Mouse (Mus musculus): ENCODE data around the gene Hectd4. TPM values are rescaled to one million over a fixed set of nuclear protein-coding genes. Genes with fewer than 3 reads are reported as not detected.

Hectd4 gene
- total RNA-seq, 1 experiment from 2014 or later = 13.5 TPM

DNA sequence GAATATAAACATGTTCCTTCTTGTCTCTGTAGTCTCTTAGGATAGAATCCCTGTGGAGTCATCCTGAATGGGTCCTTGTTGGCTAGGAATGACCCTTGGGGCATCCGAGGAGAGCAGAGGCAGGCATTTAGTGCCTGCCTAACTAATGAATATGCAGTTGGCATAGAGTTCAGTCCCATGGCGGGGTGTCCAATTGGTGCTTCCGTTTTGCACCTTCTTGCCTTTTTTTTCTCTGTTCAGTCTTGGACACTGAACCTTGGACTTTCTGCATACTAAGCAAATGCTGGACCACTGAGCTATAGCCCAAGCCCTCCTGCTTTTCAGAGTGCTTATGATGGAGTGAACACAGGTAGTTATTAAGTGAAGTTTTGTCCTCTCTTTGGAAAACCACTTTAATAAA is 87.6 kb downstream of the Hectd4 start:
- ATAC-seq (replicated peaks in 1 of 2; ENCODE audit: insufficient read depth in 1 of 2, low FRiP score in 2 of 2, low TSS enrichment in 1 of 2, low read depth in 1 of 2, poor library complexity in 2 of 2, severe bottlenecking in 2 of 2) = no peak

DNA sequence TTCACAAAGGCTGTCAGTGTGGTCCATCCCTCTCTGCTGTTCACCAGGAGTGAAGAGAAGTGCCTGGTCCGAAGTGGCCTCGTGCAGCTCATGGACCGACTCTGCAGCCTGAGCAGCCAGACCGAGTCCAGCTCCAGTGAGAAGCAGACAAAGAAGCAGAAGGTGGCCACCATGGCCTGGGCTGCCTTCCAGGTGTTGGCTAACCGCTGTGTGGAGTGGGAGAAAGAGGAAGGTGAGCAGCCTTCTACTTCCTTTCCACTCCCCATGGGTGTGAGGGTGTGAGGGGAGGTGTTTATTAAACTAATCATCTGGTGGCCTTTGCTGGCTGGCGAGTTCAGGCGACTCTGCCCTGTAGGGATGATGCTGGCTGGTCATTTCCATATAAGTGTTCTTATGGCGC is 91.6 kb downstream of the Hectd4 start:
- ATAC-seq (replicated peaks in 1 of 2; ENCODE audit: insufficient read depth in 1 of 2, low FRiP score in 2 of 2, low TSS enrichment in 1 of 2, low read depth in 1 of 2, poor library complexity in 2 of 2, severe bottlenecking in 2 of 2) = peak; percentile 78 to 79; a peak in 3 of 4 replicates

DNA sequence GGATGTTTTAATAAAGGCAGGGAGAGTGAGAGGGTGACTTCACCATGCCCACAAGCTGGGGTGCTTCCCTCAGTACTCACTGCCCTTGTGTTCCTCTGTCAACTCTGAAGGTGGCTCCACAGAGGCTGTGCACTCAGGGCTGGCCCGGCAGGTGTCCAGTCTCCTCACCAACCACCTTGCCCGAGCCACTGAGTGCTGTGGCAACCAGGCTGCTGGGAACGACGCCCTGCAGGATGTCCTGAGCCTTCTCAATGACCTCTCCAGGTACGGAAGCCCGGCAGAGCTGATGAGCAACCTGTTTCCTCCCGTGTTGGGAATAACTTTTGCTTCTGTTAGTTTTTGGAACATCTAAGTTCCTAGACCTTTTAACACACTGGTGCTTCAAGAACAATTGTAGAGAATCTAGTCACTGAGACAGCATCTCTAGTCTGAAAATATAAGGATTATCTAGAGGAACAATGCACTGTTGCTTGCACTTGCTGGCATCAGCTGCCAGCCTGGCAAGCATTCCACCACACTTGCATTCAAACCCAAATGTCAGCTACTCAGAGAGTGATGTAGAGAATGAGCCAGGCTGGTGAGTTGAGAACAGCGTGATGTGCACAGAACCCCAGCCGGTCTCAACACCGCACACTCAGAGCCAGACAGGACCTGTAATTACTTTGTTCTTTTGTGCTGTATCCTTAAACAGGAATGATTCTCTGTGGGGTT is 93.9 kb downstream of the Hectd4 start:
- no peak for ATAC-seq (replicated peaks in 1 of 2; ENCODE audit: insufficient read depth in 1 of 2, low FRiP score in 2 of 2, low TSS enrichment in 1 of 2, low read depth in 1 of 2, poor library complexity in 2 of 2, severe bottlenecking in 2 of 2)

DNA sequence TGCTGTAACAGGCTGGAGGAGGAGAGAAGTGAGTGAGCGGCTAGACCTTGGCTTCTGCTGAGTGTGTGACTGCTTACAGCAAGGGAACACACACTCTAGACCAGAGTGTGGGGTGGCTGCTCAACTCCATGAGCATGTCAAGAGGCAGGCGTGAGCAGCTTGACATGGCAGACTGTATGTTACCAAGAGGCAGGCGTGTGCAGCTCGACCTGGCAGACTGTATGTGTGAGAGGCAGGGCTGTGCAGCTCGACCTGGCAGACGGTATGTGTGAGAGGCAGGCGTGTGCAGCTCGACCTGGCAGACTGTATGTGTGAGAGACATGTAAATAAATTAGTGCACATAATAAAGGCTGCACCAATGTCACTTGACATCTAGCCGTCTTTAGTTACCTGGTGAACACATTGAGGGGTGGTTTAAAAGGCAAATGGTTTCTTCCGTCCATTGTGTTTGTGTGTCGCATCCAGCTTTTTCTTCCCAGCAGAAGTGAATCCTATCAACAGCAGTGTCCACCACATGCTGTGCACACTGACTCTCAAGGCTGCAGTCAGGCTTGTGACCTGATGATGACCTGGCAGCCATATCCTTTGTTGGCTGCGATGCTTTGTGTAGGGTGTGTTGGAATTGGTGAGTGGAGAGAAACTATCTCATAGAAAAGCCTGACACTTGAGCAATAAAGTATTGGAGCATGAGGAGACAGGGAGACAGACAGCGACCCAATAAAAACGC is 106.2 kb downstream of the Hectd4 start:
- ATAC-seq (replicated peaks in 1 of 2; ENCODE audit: insufficient read depth in 1 of 2, low FRiP score in 2 of 2, low TSS enrichment in 1 of 2, low read depth in 1 of 2, poor library complexity in 2 of 2, severe bottlenecking in 2 of 2) = no peak

DNA sequence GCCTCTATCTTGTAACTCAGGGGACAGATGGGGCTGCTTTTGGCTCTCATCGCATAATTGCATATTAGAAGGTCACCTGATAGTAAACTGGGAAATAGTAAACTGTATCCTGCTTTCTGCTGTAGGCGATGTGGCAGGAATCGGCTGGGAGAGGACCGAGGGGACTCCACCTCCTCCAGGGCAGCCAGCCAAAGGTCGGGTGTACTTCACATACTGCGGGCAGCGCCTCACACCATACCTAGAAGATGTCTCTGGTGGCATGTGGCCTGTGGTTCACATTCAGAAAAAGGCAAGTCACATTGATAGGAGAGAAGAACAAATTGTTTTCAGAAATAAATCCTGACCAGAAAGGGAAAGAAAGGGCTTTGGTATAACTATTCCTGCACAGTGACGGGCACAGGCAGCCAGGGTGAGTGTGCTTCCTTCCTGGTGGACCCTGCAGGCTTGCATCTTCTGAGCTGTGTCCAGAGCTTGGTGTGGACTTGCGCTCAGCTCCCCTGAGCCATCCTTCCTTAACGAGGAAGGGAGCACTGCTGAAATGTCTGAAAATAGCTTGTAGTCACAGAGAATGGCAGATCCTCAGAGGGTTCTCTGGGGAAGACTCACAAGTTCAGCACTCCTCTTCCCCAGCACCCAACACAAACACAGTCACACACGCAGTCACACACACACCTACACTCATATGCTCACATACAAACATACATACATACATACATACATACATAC is 109.5 kb downstream of the Hectd4 start:
- ATAC-seq (replicated peaks in 1 of 2; ENCODE audit: insufficient read depth in 1 of 2, low FRiP score in 2 of 2, low TSS enrichment in 1 of 2, low read depth in 1 of 2, poor library complexity in 2 of 2, severe bottlenecking in 2 of 2) = no peak

DNA sequence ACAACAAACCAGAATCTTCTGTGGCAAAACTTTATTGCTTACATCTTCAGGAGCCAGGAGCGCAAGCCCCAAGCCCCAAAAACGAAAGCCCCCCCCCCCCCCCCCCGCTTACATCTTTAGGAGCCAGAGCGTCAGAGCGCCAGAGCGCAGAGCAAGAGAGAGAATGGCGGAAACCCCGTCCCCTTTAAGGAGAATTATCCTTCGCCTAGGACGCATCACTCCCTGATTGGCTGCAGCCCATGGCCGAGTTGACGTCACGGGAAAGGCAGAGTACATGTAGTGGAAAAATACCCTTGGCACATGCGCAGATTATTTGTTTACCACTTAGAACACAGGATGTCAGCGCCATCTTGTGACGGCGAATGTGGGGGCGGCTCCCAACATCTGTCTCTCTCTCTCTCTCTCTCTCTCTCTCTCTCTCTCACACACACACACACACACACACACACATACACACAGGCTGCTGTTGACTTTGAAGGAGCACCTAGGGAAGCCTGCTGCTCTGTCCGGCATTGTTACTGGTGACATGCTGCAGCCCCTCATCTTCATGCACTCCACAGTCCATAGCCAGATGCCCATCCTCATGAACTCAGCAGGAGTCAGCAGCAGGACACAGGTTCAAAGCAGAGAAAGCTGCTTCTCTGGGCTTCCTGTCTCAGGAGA is 110.3 kb downstream of the Hectd4 start:
- peak in 1 of 2 experiments; percentile 29; a peak in 1 of 4 replicates for ATAC-seq (replicated peaks in 1 of 2; ENCODE audit: insufficient read depth in 1 of 2, low FRiP score in 2 of 2, low TSS enrichment in 1 of 2, low read depth in 1 of 2, poor library complexity in 2 of 2, severe bottlenecking in 2 of 2)

DNA sequence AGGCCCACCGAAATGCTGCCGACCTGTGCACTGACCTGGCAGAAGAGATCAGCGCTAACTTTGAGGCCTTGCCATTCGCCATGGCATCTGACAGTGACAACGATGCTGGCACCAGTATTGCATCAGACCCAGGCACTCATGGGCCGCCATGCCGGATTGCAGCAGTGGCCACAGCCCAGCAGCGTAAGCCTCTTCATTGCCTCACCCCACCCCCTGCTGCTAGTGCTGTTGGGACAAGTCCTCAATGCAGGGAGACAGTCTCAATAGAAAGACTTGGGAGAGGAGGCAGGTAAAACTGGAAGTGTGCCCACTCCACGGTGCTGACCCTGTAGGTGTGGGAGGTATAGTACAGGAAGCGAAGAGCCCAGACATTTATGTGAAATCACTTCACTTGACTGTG is 111.7 kb downstream of the Hectd4 start:
- ATAC-seq (replicated peaks in 1 of 2; ENCODE audit: insufficient read depth in 1 of 2, low FRiP score in 2 of 2, low TSS enrichment in 1 of 2, low read depth in 1 of 2, poor library complexity in 2 of 2, severe bottlenecking in 2 of 2) = no peak

DNA sequence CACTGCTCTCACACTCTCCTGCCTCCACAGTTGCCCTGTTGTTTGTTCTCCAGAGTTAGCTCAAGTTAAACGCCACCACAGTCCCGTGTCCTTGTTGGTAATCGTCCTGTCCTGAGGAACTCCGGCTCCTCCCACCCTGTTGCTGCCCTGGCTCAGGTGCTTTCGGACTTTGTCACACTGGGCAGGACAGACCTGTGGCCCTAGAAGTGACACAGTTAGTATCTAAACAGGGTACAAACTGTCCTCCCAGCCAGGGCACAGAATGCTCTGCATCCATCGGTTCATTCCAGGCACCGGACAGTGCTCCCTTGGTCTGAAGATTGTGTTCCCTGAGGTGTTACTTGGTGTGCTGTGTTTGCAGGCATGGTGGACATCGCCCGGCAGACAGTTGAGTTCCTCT is 114.0 kb downstream of the Hectd4 start:
- no peak for ATAC-seq (replicated peaks in 1 of 2; ENCODE audit: insufficient read depth in 1 of 2, low FRiP score in 2 of 2, low TSS enrichment in 1 of 2, low read depth in 1 of 2, poor library complexity in 2 of 2, severe bottlenecking in 2 of 2)

DNA sequence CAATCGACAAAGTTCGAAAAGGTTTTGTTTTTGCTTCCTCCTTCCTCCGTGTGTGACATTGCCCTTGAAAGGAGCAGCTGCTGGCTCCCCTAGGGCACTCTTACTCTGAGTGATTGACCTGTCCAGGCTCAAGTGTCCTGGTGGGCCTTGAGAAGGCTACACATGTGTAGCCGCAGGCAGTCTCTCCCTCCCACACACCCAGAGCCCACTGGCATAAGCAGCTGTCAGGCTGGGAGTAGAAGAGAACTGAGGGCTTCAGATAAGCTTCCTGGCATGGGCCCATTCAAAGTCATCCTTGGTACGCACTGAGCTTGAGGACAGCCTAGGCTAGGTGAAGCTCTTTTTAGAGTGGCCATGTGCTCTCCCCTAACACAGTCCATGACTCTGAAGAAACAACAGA is 114.4 kb downstream of the Hectd4 start:
- ATAC-seq (replicated peaks in 1 of 2; ENCODE audit: insufficient read depth in 1 of 2, low FRiP score in 2 of 2, low TSS enrichment in 1 of 2, low read depth in 1 of 2, poor library complexity in 2 of 2, severe bottlenecking in 2 of 2) = no peak

DNA sequence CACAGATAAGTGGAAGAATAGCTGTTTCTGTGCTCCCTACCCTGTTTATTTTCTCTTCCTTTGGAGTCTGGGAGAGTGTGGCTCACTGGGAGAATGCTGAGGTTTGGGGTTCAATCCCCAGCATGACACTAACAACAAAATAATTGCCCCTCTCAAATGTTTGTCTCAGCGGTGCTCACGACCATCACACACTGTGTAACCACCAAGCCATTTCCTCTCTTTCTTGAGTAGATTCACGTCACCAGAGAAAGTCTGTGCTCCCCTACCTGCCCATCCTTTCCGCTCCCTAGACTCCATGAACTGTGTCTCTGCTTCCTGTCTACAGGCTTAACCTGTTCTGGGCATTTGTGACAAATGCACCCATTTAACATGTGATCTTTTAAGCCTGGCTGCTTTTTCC is 115.4 kb downstream of the Hectd4 start:
- no peak for ATAC-seq (replicated peaks in 1 of 2; ENCODE audit: insufficient read depth in 1 of 2, low FRiP score in 2 of 2, low TSS enrichment in 1 of 2, low read depth in 1 of 2, poor library complexity in 2 of 2, severe bottlenecking in 2 of 2)

DNA sequence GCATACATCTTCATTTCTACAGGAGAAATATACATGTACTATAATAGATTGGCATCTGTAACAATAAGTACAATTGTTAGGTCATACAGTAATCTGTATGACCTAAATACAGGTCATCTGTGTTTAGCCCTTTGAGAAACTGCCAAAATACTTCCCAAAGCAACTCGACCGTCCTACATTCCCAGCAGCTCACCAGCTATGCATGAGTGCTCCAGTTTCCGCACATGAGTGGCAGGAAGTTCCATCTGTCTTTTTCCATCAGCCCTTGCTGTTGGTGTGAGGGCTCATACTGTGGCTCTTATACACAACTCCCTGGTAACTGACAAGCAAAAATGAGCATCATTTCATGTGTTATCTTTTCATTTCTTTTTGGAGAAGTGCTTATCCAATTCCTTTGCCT is 116.0 kb downstream of the Hectd4 start:
- no peak for ATAC-seq (replicated peaks in 1 of 2; ENCODE audit: insufficient read depth in 1 of 2, low FRiP score in 2 of 2, low TSS enrichment in 1 of 2, low read depth in 1 of 2, poor library complexity in 2 of 2, severe bottlenecking in 2 of 2)

DNA sequence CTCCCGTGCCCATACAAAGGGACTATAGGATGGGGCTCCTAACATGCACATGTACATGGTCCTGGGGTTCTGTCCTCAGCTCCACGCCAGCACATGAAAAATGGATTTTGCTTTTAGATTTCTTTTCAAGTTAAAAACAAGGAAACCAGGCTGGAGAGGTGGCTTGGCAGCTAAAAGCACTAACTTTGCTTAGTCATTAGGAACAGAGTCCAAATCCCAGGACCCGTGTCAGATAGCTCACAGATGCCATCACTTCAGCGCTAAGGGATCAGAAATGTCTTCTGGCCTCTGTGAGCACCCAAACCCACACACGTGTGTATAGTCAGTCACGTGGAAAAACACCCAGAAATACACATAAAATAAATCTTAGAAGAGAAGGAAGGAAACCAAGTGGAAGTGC is 116.8 kb downstream of the Hectd4 start:
- ATAC-seq (replicated peaks in 1 of 2; ENCODE audit: insufficient read depth in 1 of 2, low FRiP score in 2 of 2, low TSS enrichment in 1 of 2, low read depth in 1 of 2, poor library complexity in 2 of 2, severe bottlenecking in 2 of 2) = no peak

DNA sequence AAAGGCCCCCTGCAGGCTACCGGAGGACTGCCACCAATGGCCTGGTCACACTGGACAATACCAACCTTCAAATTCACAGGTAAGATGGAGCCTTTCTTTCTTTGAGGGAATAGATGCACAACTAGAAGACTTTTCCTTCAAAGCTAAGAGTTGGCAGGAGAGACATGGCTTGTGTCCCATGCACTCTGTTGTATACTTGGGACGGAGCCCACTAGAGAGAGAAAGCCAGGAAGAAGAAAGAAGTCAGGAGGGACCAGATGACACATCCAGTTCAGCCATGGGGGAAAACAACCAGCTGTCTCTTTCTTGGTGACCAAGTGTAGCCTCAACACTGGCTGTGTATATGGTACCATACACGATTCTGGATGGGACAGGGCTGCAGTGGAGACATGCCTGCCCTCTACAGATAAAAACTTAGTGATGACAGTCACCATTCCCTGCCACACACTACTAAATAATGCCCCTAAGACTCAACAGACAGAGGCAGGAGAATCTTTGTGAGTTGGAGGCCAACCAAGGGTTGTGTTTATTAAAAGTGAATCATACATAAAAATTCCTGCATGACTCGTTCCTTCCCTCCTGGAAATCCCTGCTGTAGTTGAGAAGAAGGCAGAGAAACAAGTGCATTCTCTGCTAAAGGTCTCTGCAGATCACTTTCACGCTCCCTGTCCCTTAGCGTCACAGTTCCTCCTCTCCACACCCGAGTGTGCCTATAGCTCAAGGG is 119.7 kb downstream of the Hectd4 start:
- no peak for ATAC-seq (replicated peaks in 1 of 2; ENCODE audit: insufficient read depth in 1 of 2, low FRiP score in 2 of 2, low TSS enrichment in 1 of 2, low read depth in 1 of 2, poor library complexity in 2 of 2, severe bottlenecking in 2 of 2)

DNA sequence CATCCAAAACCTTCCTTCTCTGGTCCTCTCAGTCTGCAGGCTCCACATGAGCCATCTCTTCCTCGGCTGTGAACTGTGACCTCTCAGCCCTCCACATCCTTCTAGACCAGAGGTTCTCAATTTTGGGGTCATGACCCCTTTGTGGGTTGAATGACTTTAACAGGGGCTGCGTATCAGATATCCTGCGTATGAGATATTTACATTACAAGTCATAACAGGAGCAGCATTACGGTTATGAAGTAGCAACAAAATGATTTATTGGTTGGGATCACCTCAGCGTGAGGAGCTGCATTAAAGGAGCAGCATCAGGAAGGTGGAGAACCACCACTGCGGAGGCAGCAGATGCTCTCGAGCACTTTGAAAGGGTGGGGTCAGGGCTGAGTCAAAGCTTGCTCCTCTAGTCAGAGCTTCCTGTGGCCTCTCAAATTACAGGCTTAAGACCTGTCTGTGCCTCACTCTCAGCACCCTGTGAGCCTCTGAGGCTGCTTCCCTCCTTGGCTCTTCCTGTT is 121.0 kb downstream of the Hectd4 start:
- ATAC-seq (replicated peaks in 1 of 2; ENCODE audit: insufficient read depth in 1 of 2, low FRiP score in 2 of 2, low TSS enrichment in 1 of 2, low read depth in 1 of 2, poor library complexity in 2 of 2, severe bottlenecking in 2 of 2) = peak; percentile 62 to 64

DNA sequence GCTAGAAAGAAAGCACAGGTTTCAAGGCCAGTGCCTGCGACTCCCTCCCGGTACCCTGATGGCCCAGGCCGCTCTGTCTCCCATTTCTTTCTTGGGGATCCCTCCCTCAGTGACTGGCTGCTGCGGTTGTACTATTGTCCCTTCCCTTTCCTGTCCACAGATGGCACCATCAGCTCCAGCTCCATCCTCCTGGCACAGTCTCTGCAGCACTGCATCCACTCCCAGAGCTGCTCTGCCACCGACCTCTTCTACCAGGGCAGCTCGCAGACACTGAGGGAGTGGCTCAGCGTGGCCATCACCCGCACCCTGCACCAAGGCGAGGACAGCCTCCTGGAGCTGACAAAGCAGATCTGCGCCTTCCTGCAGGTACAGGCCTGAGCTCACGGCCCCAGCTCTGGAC is 122.5 kb downstream of the Hectd4 start:
- ATAC-seq (replicated peaks in 1 of 2; ENCODE audit: insufficient read depth in 1 of 2, low FRiP score in 2 of 2, low TSS enrichment in 1 of 2, low read depth in 1 of 2, poor library complexity in 2 of 2, severe bottlenecking in 2 of 2) = no peak

DNA sequence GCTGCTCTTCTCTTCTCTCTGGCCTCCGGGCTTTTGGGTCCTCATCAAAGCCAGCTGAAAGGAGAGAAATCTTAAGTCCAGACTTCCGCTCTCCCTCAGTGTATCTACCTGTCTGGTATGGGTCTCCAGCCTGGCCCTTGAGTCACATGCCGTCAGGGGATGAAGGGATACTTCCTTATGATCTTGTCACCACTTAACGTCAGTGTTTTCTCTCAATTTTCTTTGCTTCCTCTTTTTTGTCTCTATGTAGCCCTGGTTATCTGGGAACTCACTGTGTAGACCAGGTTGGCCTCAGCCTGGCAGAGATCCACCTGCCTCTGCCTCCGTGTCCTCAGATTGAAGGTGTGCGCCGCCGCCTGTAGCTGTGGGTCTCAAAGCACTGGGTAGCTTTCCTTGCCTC is 124.0 kb downstream of the Hectd4 start:
- no peak for ATAC-seq (replicated peaks in 1 of 2; ENCODE audit: insufficient read depth in 1 of 2, low FRiP score in 2 of 2, low TSS enrichment in 1 of 2, low read depth in 1 of 2, poor library complexity in 2 of 2, severe bottlenecking in 2 of 2)

DNA sequence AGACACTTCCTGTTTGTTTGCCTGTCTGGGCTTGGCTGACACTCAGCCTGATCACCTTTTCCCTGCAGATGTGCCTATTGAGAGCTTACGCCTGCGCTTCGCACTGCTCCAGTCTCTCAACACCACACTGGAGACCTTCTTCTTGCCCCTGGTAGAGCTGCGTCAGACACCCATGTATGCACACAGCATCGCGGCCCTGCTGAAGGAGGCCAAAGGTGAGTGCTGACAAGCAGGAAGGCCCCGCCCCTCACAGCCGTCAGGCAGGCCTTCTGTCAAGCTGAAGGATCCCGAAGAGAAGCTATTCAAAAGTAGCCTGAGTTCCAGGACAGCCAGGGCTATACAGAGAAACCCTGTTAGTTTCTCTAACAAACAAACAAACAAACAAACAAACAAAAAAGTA is 139.2 kb downstream of the Hectd4 start:
- no peak for ATAC-seq (replicated peaks in 1 of 2; ENCODE audit: insufficient read depth in 1 of 2, low FRiP score in 2 of 2, low TSS enrichment in 1 of 2, low read depth in 1 of 2, poor library complexity in 2 of 2, severe bottlenecking in 2 of 2)

All from hematopoietic stem cell, adult 5-6 weeks (primary cell).